Mouse (Mus musculus) gastrocnemius, adult 8-10 months (tissue): ENCODE measurements around the gene Cyp3a11. TPM values are rescaled to one million over a fixed set of nuclear protein-coding genes. Genes with fewer than 3 reads are reported as not detected.
"Not testable (repeated sequence)": the region's sequence is repeated elsewhere in the genome, so short reads cannot be mapped to it uniquely, and the experiment has no call there.

Experiments
- DNase-seq, 2 experiments: peaks; one replicate each; pipeline ENCODE4 v3.0.0; 2022; ENCODE audit warnings: low spot score in 2 of 2
- total RNA-seq, 4 experiments: library from RNA; stranded (reverse); gene quantifications; 2 replicates each; pipeline ENCODE4 v1.2.4; 2022

The Cyp3a11 gene
- not detected for total RNA-seq

DNA sequence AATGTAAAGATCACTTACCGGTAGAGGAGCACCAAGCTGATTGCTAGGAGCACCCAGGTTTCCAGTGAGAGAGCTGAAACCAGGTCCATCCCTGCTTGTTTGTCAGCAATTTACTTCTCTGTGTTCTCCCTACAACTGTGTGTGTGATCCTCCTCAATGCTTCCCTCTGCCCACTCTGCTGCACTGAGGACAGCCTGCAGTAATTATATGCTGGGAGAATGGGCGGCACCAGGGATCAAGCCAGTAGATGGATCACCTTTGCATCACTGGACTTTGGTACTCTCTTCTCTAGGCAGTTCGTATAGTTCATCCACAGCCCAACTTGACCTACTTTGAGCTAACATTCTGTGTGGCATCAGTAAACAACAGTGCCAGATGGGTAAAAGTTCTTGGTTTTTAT lies at the start of gene Cyp3a11:
Gene Cyp3a11, minus strand, starts transcription at position 277 of the 400 bp plus-strand sequence.
- no peak for DNase-seq

DNA sequence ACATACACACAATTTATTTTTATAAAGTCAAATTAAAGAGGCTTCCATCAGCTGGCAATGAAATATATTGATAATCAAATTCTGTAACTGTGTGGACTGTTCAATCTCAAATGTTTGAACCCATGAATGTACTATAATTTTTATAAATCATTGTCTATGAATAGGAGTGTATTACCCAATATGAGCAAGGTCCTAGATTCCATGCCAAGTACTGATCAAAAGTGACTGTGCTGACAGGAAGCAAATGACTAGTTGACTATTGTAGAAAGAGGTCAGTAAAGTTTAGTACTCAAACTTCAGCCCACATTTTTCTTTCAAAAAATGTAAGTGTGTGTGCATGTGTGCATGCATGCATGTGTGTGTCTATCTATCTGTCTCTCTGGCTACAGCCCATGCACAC lies 33.1 kb upstream of the Cyp3a11 start:
- DNase-seq = no peak

DNA sequence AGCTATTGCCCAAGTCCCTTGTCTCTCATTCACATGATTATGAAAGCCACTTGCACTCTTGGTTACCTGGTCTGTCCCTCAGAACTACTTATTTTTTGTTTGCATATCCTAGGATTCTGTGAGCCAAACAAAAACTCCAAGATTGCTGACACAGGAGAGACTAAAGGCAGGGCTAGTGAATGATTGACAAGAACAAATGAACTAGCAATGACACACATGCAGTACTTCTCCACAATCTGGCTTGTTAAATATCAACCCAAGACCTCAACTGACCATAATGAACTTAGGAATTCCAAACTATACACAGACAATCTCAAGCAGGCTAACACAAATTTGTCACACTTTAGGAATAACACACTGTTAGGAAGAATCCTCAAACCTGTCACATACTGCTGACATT lies 32.0 kb upstream of the Cyp3a11 start:
- DNase-seq = no peak

DNA sequence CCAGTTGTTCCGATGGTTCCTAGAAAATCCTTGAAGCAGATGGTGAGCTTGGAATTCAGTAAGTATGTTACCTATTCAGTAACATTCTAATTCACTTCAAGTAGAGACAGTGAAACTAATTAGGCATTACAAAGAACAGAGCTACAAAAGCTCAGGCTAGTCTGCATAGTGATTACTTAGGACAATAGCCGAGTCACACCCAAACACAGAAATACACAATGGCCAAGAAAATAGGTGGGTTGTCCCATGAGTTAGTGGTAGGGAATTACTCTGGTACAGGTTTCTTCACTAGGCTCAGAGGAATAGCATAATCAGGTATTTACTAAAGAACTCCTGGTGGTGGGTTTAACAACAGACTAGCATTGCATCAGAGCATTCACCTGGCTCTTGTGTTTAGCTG lies 27.2 kb upstream of the Cyp3a11 start:
- not testable (repeated sequence) for DNase-seq

DNA sequence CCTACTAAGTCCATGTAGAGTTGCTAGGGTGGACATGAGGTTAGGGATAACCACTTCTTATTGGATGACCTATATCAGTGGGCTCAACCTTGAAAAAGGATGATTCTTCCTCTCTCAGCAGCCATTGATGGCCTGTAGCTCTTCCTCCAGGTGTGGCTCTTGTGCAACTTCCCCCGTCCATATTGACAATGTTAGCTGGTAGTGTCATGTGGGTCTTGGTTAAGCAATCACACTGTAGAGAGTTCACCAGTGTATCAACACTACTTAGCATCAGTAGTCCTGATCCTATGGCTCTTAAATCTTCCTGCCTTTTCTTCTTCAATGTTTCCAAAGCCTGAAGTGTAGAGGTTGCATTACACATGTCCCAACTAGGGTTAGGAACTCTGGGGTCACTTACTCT lies 24.8 kb upstream of the Cyp3a11 start:
- DNase-seq = no peak

DNA sequence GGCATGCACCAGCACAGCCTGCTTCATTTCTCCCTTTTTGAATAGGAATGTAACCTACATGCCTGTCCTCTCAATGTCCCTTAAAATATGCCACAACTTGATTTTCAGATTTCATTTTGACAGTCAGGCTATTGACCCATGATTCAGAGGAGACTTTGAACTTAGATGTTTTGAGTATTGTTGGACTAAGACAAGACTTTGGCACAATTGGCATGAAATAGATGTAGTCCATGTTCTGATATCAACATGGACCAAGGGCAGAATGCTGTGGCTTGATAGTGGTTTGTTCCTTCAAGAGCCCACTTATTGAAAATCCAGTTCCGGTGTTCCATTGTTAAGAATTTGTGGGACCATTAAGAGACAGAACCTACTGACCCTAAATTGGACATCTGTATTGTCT lies 23.6 kb upstream of the Cyp3a11 start:
- no peak for DNase-seq

DNA sequence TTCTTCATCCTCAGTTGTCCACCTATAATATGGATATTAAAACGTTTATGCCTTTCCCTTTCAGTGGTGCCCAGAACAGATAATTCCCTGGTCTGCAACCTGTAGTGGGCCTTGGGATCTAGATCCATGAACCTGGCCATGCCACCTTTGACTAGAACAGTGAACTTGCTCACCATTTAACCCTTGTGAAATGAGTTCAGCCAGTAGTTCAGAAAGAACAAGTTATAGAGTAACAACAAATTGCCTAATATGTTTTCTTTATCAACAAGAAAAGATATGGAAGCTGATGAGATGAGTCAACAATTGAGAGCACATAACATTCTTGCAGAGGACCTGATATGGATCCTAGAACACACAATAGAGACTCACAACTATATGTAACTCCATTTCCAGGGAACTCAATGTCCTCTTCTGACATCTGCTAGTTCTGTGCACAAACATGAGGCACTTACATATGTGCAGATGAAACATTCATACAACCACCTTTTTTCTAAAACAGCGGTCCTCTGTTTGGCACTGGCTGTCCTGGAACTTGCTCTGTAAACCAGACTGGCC lies 20.7 kb upstream of the Cyp3a11 start:
- no peak for DNase-seq

DNA sequence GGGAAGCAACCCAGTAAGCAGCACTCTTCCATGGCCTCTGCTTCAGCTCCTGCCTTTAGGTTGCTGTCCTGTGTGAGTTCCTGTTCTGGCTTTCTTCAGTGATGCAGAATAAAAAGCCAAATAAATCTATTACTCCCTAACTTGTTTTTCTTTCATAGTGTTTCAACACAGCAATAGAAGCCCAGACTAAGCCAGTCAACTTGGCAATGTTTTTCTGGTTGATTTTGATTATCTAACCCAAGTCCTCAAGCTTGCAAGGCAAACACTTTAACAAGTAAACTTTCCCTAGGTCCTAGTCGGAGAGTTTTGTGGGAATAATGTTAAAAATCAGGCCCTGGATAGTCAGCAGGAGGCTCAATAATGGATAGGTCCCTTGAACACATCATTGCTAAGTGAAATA lies 17.5 kb upstream of the Cyp3a11 start:
- DNase-seq = no peak

DNA sequence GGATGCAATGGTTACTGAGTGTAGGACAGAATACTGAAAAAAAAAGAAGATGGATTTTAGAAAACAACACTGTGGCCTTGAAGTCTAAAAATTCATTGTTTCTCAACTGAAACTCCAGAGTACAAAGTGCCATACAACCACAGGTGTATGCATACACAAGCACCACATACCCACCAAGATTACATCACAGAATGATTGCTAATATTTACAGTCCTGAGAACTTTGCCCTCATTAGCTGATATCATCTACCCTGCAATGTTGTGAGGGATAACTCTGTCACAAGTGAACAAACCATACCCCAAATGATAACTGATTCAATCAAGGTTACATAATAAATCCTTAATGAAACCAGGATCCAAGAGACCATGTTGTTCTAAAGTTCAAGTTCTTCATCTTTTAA lies 1.4 kb upstream of the Cyp3a11 start:
- no peak for DNase-seq

DNA sequence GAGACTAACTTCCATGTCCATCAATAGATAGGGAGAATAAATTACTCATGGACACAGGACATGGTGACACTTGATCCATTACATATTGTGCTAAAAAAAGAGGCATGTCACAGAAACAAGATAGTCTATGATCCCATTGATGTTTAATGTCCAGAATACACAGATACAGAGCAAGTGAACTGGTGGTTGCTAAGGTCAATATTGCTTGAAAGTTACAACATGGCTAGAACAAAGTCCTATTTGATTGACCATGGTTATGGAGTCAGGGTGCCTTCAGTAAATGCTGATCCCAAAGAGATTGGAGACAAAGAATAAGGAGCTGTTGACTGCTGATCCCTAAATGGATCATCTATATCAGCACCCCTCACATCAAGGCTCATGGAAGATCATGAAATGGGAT lies 12.3 kb downstream of the Cyp3a11 start:
- DNase-seq = not testable (repeated sequence)

DNA sequence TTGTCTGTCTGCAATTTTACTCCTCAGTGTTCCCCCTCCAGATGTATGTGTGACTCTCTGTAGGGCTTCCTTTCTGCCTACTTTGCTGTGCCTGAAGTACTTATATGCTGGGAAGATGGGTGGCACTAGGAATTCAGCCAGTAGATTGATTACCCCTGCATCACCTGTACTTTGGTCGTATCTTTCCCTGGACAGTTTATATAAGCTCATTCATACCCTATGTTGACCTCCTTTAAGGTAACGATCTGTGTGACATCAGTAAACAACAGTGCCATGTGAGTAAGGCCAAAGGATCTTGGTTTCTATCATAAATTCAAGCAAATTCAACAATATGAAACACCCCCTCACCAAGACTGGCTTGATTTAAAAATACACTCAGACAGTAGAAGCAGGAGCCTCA lies 74.0 kb downstream of the Cyp3a11 start, which contains the start of gene Cyp3a44:
Gene Cyp3a44, minus strand, starts transcription at position 79 of the 400 bp plus-strand sequence.
- not testable (repeated sequence) for DNase-seq

Other genes starting within 250 kb of the Cyp3a11 start
- under 1 TPM in 1 of 4 experiments, not detected in 3; 0.72 TPM for gene Cyp3a41a, start 159.8 kb downstream of the Cyp3a11 start, total RNA-seq
- gene Cyp3a44, start 74.1 kb downstream of the Cyp3a11 start, total RNA-seq = under 1 TPM in 1 of 4 experiments, not detected in 3; 0.56 TPM
- gene Cyp3a25, start 129.7 kb upstream of the Cyp3a11 start, total RNA-seq = under 1 TPM in 1 of 4 experiments, not detected in 3; 0.56 TPM
- not detected for gene Cyp3a59, start 199.3 kb upstream of the Cyp3a11 start, total RNA-seq